Mouse (Mus musculus) midbrain, embryonic 12.5 days (tissue): ENCODE data around the gene Nup93. TPM values are rescaled to one million over a fixed set of nuclear protein-coding genes. Genes with fewer than 3 reads are reported as not detected.

ENCODE experiments used
- ATAC-seq: fragments of 200-750 bp; cut with Nextera tagmentation; 2 replicates; pipeline ENCODE4 v1.8.0; 2017; ENCODE audit warnings: low read depth, moderate TSS enrichment, moderate library complexity; ENCODE audit not compliant: low FRiP score
- H3K27ac ChIP-seq: fragments of 300-500 bp; sonication (generic); replicated peaks from 2 replicates; pipeline ENCODE4 v1.5.1; 2016; ENCODE audit warnings: mild to moderate bottlenecking
- H3K27me3 ChIP-seq: fragments of 300-500 bp; sonication (generic); 2 replicates; pipeline ENCODE4 v1.6.1; 2016; ENCODE audit warnings: mild to moderate bottlenecking
- H3K36me3 ChIP-seq: fragments of 300-500 bp; sonication (generic); 2 replicates; pipeline ENCODE4 v1.6.1; 2016
- H3K4me1 ChIP-seq: fragments of 300-500 bp; sonication (generic); 2 replicates; pipeline ENCODE4 v1.6.1; 2016
- H3K4me2 ChIP-seq: fragments of 300-500 bp; sonication (generic); replicated peaks from 2 replicates; pipeline ENCODE4 v1.6.1; 2016; ENCODE audit warnings: mild to moderate bottlenecking, moderate library complexity
- H3K4me3 ChIP-seq: fragments of 300-500 bp; sonication (generic); 2 replicates; pipeline ENCODE4 v1.5.1; 2016; ENCODE audit warnings: mild to moderate bottlenecking
- H3K9ac ChIP-seq: fragments of 300-500 bp; sonication (generic); replicated peaks from 2 replicates; pipeline ENCODE4 v1.6.1; 2016; ENCODE audit warnings: mild to moderate bottlenecking, moderate library complexity
- H3K9me3 ChIP-seq: fragments of 300-500 bp; sonication (generic); 2 replicates; pipeline ENCODE4 v1.6.1; 2016; ENCODE audit warnings: mild to moderate bottlenecking
- WGBS: fragments of 180-500 bp; shearing (Covaris S2); methylation state at CpG from one replicate; pipeline ENCODE4 v1.1.7; 2016; 5-methylcytosine and 5-hydroxymethylcytosine counted together
- polyA plus RNA-seq: library from polyadenylated mRNA; unstranded; fragments of >200 nt; fragmentation: Nextera tagmentation; extraction: Ambion mirVana; gene quantifications from 2 replicates; pipeline ENCODE4 v1.2.1, GENCODE M21; 2016

Gene Nup93
- polyA plus RNA-seq, 1 experiment from 2014 or later: 96.7 TPM

GRCm38 (mm10) chr8:94333345-94333744, 119.0 kb downstream of the Nup93 start:
- Histone ChIP-seq H3K4me2 (no peak overlapping the region), H3K27ac (no peak overlapping the region), H3K36me3 (no peaks in the 10 kb centered on the region), H3K4me3 (no peak overlapping the region), H3K27me3 (peaks cover 7% of the 10 kb centered on the region; the same call in 1 of the 2 replicates), H3K9ac (no peak overlapping the region), H3K4me1 (no peaks in the 10 kb centered on the region), H3K9me3 (no peaks in the 10 kb centered on the region)
- 53% methylated on average over 5 of the region's 5 CpGs for WGBS
- ATAC-seq: no peak

DNA sequence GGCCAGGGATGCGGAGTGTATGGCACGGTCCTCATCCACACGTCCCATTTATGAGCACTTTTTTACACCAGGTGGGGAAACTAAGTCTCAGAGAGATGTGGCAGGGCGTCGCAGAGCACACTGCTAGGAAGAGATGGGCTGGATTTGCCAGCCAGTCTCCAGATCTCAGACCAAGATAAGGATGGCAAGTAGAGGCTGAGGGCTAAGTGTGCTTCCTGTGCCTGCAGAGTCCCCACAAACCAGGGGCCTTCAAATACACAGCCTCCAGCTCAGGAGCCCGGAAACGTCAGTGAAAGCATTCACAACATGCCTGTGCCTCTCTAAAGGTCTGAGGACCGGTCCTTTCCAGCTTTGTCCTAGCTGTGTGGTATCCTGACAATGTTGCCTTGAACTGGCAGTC, 123.2 kb downstream of the Nup93 start:
- no peak for ATAC-seq
- Histone ChIP-seq H3K4me2 (no peak overlapping the region), H3K4me3 (no peak overlapping the region), H3K27me3 (no peaks in the 10 kb centered on the region), H3K9ac (no peak overlapping the region), H3K27ac (no peak overlapping the region), H3K9me3 (no peaks in the 10 kb centered on the region), H3K4me1 (no peaks in the 10 kb centered on the region), H3K36me3 (no peaks in the 10 kb centered on the region)
- 89% methylated on average over 8 of the region's 8 CpGs for WGBS

GRCm38 (mm10) chr8:94340796-94341195, 126.4 kb downstream of the Nup93 start:
- ATAC-seq: no peak
- no peak overlapping the region for H3K9ac ChIP-seq
- no peak overlapping the region for H3K4me2 ChIP-seq
- H3K36me3 ChIP-seq: no peaks in the 10 kb centered on the region
- WGBS: 89% methylated on average over 7 of the region's 7 CpGs
- no peaks in the 10 kb centered on the region for H3K4me1 ChIP-seq
- no peak overlapping the region for H3K27ac ChIP-seq
- H3K27me3 ChIP-seq: no peaks in the 10 kb centered on the region
- H3K4me3 ChIP-seq: no peak overlapping the region
- no peaks in the 10 kb centered on the region for H3K9me3 ChIP-seq

- Histone ChIP-seq H3K4me1 (no peaks in the 10 kb centered on the region), H3K27ac (no peak overlapping the region), H3K4me3 (no peak overlapping the region), H3K4me2 (no peak overlapping the region), H3K9ac (no peak overlapping the region), H3K27me3 (no peaks in the 10 kb centered on the region), H3K36me3 (no peaks in the 10 kb centered on the region), H3K9me3 (no peaks in the 10 kb centered on the region)
- ATAC-seq: no peak
- 88% methylated on average over 10 of the region's 10 CpGs for WGBS
Measured at GRCm38 (mm10) chr8:94342691-94343090, 128.3 kb downstream of the Nup93 start.

DNA sequence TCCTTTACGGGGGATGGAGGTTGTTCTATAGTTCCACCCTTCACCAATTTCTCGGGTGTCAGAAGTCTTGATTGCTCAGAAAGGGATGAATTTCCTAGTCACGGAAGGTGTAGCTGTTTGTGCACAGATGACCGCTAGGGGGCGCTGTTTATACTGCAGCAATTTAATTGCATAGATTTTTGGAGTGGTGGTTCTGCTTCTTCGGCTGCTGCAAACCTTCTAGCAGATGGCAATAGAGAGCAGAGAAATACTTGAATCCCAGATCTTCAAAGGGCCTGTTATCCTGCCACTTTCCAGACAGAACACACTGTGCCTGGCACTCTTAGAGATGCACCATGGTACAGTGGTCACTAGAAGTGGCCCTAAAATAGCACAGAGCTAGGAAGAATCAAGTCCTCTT, 128.9 kb downstream of the Nup93 start:
- WGBS: 15% methylated on average over 6 of the region's 6 CpGs
- Histone ChIP-seq H3K4me1 (no peaks in the 10 kb centered on the region), H3K27me3 (no peaks in the 10 kb centered on the region), H3K36me3 (no peaks in the 10 kb centered on the region), H3K9me3 (no peaks in the 10 kb centered on the region), H3K9ac (no peak overlapping the region), H3K4me3 (no peak overlapping the region), H3K27ac (no peak overlapping the region), H3K4me2 (no peak overlapping the region)
- ATAC-seq: no peak

DNA sequence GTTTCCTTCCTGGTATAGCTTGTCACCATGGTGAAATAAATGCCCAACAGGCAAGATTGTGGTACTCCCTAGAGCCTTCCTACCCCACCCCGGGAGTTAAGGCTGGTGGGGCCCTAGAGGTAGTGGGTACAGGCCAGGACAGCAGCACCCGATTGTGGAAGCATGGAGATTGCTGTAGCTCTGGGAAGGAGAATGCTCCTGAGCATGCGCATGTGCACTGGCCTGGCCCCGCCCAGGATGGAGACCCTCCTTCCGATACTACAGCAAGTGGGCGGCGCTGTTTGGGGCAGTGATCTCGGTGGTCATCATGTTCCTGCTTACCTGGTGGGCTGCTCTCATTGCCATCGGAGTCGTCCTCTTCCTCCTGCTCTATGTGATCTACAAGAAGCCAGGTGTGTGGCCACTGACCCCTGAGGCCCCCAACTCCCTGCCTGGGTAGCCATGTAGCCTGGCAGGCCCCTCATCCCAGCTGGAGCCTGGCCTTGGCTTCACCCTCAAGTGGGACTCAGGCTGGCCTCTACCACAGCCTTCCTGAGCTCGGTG, 129.5 kb downstream of the Nup93 start:
- H3K27me3 ChIP-seq: no peaks in the 10 kb centered on the region
- ATAC-seq: no peak
- 94% methylated on average over 11 of the region's 11 CpGs for WGBS

DNA sequence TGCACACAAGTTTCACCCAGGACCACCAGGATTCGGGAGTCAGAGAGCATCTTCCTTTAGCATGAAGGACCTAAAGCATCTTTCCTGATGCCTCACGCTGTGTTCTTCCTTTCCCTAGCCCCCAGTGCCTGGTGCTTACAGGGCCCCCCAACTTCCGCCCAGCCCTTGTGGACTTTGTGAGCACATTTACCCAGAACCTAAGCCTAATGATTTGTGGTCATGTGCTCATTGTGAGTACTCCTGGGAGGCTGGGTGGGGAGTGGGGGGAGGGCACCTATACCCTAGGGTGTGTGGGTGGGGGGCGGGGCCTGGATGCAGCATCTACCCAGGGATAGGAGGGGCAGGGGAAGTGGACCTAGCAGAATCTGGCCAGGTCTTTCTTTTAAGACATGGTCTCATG, 131.3 kb downstream of the Nup93 start:
- 85% methylated on average over 4 of the region's 4 CpGs for WGBS
- Histone ChIP-seq H3K4me2 (no peak overlapping the region), H3K27me3 (no peaks in the 10 kb centered on the region), H3K36me3 (no peaks in the 10 kb centered on the region), H3K27ac (no peak overlapping the region), H3K9ac (no peak overlapping the region), H3K4me3 (no peak overlapping the region), H3K9me3 (no peaks in the 10 kb centered on the region), H3K4me1 (no peaks in the 10 kb centered on the region)
- ATAC-seq: no peak

More for the DNA sequence above, 129.5 kb downstream of the Nup93 start:
- Histone ChIP-seq H3K4me2 (no peak overlapping the region), H3K9me3 (no peaks in the 10 kb centered on the region), H3K9ac (no peak overlapping the region), H3K4me3 (no peak overlapping the region), H3K36me3 (no peaks in the 10 kb centered on the region), H3K27ac (no peak overlapping the region), H3K4me1 (no peaks in the 10 kb centered on the region)

DNA sequence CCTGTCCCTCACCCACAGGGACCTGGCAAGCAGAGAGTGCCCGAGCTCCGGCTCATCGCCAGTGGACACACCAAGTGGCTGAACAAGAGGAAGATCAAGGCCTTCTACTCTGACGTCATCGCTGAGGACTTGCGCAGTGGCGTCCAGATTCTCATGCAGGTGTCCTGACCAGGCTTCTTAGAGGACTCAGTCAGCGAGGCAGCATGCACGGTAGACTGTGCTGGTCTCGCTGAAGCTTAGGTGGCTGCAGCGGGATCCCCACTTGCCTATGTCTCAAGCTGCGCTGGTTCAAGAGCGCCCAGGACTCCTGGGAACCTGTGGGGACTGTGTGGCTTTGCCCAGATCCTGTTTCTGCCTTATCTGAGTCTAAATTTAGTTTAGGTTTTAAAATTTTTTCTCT, 131.9 kb downstream of the Nup93 start:
- H3K27me3 ChIP-seq: no peaks in the 10 kb centered on the region
- no peaks in the 10 kb centered on the region for H3K9me3 ChIP-seq
- WGBS: 94% methylated on average over 13 of the region's 13 CpGs
- H3K4me2 ChIP-seq: no peak overlapping the region
- H3K9ac ChIP-seq: no peak overlapping the region
- ATAC-seq: no peak
- no peak overlapping the region for H3K27ac ChIP-seq
- H3K4me3 ChIP-seq: no peak overlapping the region
- H3K4me1 ChIP-seq: no peaks in the 10 kb centered on the region
- no peaks in the 10 kb centered on the region for H3K36me3 ChIP-seq

- Histone ChIP-seq H3K9ac (no peak overlapping the region), H3K36me3 (no peaks in the 10 kb centered on the region), H3K27ac (no peak overlapping the region), H3K27me3 (no peaks in the 10 kb centered on the region), H3K4me3 (no peak overlapping the region), H3K9me3 (no peaks in the 10 kb centered on the region), H3K4me1 (no peaks in the 10 kb centered on the region), H3K4me2 (no peak overlapping the region)
- 81% methylated on average over 9 of the region's 9 CpGs for WGBS
- ATAC-seq: no peak
Measured at GRCm38 (mm10) chr8:94348425-94348824, 134.1 kb downstream of the Nup93 start.

GRCm38 (mm10) chr8:94354069-94354531, 139.7 kb downstream of the Nup93 start:
- no peaks in the 10 kb centered on the region for H3K27me3 ChIP-seq
- no peak overlapping the region for H3K4me3 ChIP-seq
- no peak overlapping the region for H3K27ac ChIP-seq
- no peak overlapping the region for H3K9ac ChIP-seq
- no peaks in the 10 kb centered on the region for H3K4me1 ChIP-seq
- ATAC-seq: no peak
- H3K9me3 ChIP-seq: no peaks in the 10 kb centered on the region
- no peak overlapping the region for H3K4me2 ChIP-seq
- H3K36me3 ChIP-seq: no peaks in the 10 kb centered on the region
- WGBS: 85% methylated on average over 7 of the region's 7 CpGs

GRCm38 (mm10) chr8:94354571-94354970, 140.2 kb downstream of the Nup93 start:
- no peaks in the 10 kb centered on the region for H3K27me3 ChIP-seq
- H3K9ac ChIP-seq: no peak overlapping the region
- no peak overlapping the region for H3K27ac ChIP-seq
- ATAC-seq: no peak
- WGBS: 70% methylated on average over 4 of the region's 4 CpGs
- H3K4me3 ChIP-seq: no peak overlapping the region
- H3K36me3 ChIP-seq: no peaks in the 10 kb centered on the region
- no peaks in the 10 kb centered on the region for H3K4me1 ChIP-seq
- no peaks in the 10 kb centered on the region for H3K9me3 ChIP-seq
- no peak overlapping the region for H3K4me2 ChIP-seq

DNA sequence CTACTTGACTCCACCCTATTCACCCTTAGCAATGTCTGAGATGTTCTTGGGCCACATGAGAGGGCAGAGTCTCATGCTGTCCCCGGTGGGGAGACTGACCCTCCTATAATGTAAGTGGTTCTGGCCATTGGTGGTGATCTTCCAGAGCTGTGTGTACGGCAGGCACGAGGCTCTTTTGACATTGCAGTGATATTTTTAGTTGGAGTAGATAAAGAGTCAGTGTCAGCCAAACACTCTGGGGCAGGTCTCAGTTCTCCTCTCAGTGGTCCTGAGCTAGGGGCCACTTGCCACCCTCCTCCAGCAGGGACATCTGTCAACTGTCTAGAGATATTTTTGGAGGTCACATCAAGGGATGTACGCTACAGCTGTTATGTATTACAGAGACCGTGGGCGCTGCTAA, 142.9 kb downstream of the Nup93 start:
- no peaks in the 10 kb centered on the region for H3K27me3 ChIP-seq
- no peak overlapping the region for H3K27ac ChIP-seq
- no peak overlapping the region for H3K4me2 ChIP-seq
- WGBS: 86% methylated on average over 6 of the region's 6 CpGs
- H3K4me1 ChIP-seq: no peaks in the 10 kb centered on the region
- H3K9me3 ChIP-seq: no peaks in the 10 kb centered on the region
- H3K36me3 ChIP-seq: no peaks in the 10 kb centered on the region
- no peak overlapping the region for H3K9ac ChIP-seq
- ATAC-seq: no peak
- no peak overlapping the region for H3K4me3 ChIP-seq

DNA sequence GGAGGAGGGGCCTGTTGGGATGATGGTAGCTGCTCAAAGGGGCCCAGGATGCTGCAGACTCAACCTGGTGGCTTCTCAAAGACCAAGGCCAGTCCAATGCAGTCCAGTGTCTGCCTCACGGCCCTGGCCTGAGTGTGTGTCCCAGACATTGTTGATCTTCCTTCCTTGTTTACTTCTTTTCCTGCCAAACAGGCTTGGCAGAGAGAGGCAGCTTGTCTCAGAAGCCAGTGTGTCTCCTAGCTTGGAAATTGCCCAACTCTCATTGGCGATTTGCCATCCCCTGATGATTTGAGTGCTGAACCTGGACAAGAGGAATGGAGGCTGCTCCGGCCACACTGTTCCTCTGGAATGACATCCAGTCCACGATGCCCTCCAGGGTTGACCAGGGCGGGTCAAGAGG, 144.2 kb downstream of the Nup93 start:
- Histone ChIP-seq H3K36me3 (no peaks in the 10 kb centered on the region), H3K9me3 (no peaks in the 10 kb centered on the region), H3K9ac (no peak overlapping the region), H3K27ac (no peak overlapping the region), H3K4me1 (no peaks in the 10 kb centered on the region), H3K4me2 (no peak overlapping the region), H3K27me3 (no peaks in the 10 kb centered on the region), H3K4me3 (no peak overlapping the region)
- WGBS: 80% methylated on average over 5 of the region's 5 CpGs
- ATAC-seq: no peak
